Mouse (Mus musculus) liver, embryonic 14.5 days (tissue): ENCODE results near the gene 2310011J03Rik. TPM values are rescaled to one million over a fixed set of nuclear protein-coding genes. Genes with fewer than 3 reads are reported as not detected.

ENCODE experiments used
- ATAC-seq: fragments of 200-750 bp; cut with Nextera tagmentation; 2 replicates; pipeline ENCODE4 v1.8.0; 2017; ENCODE audit warnings: moderate number of reproducible peaks, mild to moderate bottlenecking, moderate library complexity; ENCODE audit not compliant: insufficient read depth
- DNase-seq, 3 experiments: peaks; one replicate each; pipeline ENCODE4 v3.0.0-alpha.2; 2012 to 2013; ENCODE audit warnings: low read depth in 3 of 3, low spot score in 3 of 3
- H3K27ac ChIP-seq: fragments of 300-500 bp; sonication (generic); 2 replicates; pipeline ENCODE4 v1.5.1; 2014; ENCODE audit warnings: moderate library complexity, mild to moderate bottlenecking, control low read depth, inconsistent platforms
- H3K27me3 ChIP-seq: fragments of 300-500 bp; sonication (generic); 2 replicates; pipeline ENCODE4 v1.6.1; 2014; ENCODE audit warnings: mild to moderate bottlenecking, low read length, moderate library complexity; ENCODE audit not compliant: control insufficient read depth, insufficient read depth
- H3K36me3 ChIP-seq: fragments of 300-500 bp; sonication (generic); replicated peaks from 2 replicates; pipeline ENCODE4 v1.6.1; 2014; ENCODE audit warnings: low read depth; ENCODE audit not compliant: control insufficient read depth, insufficient read depth
- H3K4me1 ChIP-seq, 2 experiments: fragments of 200-500 bp in 1 of 2; fragments of 300-500 bp in 1 of 2; sonication (generic) in 1 of 2; replicated peaks; 2 replicates each; pipeline ENCODE4 v1.6.1; 2012 to 2014; ENCODE audit warnings: antibody characterized with exemption in 1 of 2, inconsistent platforms in 1 of 2, low read length in 1 of 2; ENCODE audit not compliant: control insufficient read depth in 2 of 2, insufficient read depth in 2 of 2
- H3K4me2 ChIP-seq: fragments of 300-500 bp; sonication (generic); 2 replicates; pipeline ENCODE4 v1.6.1; 2014; ENCODE audit warnings: low read depth, mild to moderate bottlenecking, control low read depth, moderate library complexity
- H3K4me3 ChIP-seq, 2 experiments: fragments of 200-500 bp in 1 of 2; fragments of 300-500 bp in 1 of 2; sonication (generic) in 1 of 2; 2 replicates each; pipeline ENCODE4 v1.5.1; 2012 to 2014; ENCODE audit warnings: low read depth in 2 of 2, low read length in 2 of 2, mild to moderate bottlenecking in 2 of 2, control low read depth in 1 of 2, inconsistent platforms in 1 of 2, moderate library complexity in 1 of 2; ENCODE audit not compliant: insufficient read depth in 1 of 2
- H3K9ac ChIP-seq: fragments of 300-500 bp; sonication (generic); replicated peaks from 2 replicates; pipeline ENCODE4 v1.6.1; 2014; ENCODE audit warnings: mild to moderate bottlenecking, control low read depth, moderate library complexity
- H3K9me3 ChIP-seq: fragments of 300-500 bp; sonication (generic); 2 replicates; pipeline ENCODE4 v1.6.1; 2016; ENCODE audit warnings: low read length, mixed read lengths; ENCODE audit not compliant: control insufficient read depth
- CTCF ChIP-seq: IDR thresholded peaks from 2 replicates; pipeline ENCODE4 v1.5.1; 2016; ENCODE audit warnings: antibody characterized with exemption, low read depth, control low read depth
- EP300 ChIP-seq: IDR thresholded peaks from 2 replicates; pipeline ENCODE4 v1.6.1; 2016; ENCODE audit warnings: antibody characterized with exemption, low read depth
- WGBS: fragments of 180-500 bp; shearing (Covaris S2); extraction: QIAGEN DNeasy Blood & Tissue Kit; methylation state at CpG from one replicate; pipeline ENCODE4 v1.1.7; 2014; ENCODE audit not compliant: insufficient replicate concordance; 5-methylcytosine and 5-hydroxymethylcytosine counted together
- polyA plus RNA-seq, 2 experiments: library from polyadenylated mRNA; depleted of rRNA in 1 of 2; stranded (reverse) in 1 of 2; unstranded in 1 of 2; fragments of >200 nt; fragmentation: Nextera tagmentation in 1 of 2; extraction: Ambion mirVana in 1 of 2; gene quantifications; 2 replicates each; pipeline versions ENCODE4 v1.2.1 to v1.2.3; 2012 to 2014

2310011J03Rik gene
- polyA plus RNA-seq (2012; rRNA removed) (24.3 and 24.7 TPM in 2 replicates), polyA plus RNA-seq (2014; fragmentation: Nextera tagmentation; extraction: Ambion mirVana) (29.4 and 29.5 TPM in 2 replicates)

DNA sequence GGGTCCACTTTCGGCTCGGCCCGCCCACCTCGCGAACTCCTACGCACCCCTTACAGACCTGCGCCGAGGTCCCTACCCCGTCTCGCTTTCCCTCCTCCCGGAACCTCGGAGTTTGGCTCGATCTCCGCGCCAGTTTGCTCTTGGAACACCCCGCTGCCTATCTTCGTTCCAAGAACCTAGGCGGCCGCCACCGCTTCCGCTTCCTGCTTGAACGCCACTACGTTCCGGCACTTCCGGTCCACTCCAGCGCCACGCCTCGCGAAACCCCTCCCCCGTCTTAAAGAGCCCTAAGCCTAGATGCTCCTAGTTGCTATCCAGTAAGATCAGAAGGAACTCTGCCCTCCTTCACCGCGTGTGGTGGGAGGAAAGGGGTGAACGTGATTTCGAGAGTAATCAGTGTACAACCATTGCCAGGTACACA is at the start of gene 2310011J03Rik:
TSS of gene 2310011J03Rik (minus strand) at position 198 of the 421 bp plus-strand sequence.
- DNase-seq (peak; percentile 82 to 85 (median 82)), ATAC-seq (peak; percentile 49)
- Histone ChIP-seq H3K27me3 (peaks cover 9% of the 10 kb centered on the region), H3K27ac (peak within 1 kb of the TSS; percentile 75), H3K4me2 (peak within 1 kb of the TSS; percentile 70), H3K9ac (peak within 1 kb of the TSS; percentile 89), H3K4me3 (peak within 1 kb of the TSS; percentile 88 to 89), H3K9me3 (no peaks in the 10 kb centered on the region), H3K36me3 (peaks cover 7% of the 10 kb centered on the region; the same call in 1 of the 2 replicates), H3K4me1 (peaks cover 20 to 26% of the 10 kb centered on the region in 2 experiments)
- no peak for TF ChIP-seq EP300
- TF ChIP-seq CTCF, result no peak
- under 1% methylated on average over 34 of the region's 34 CpGs for WGBS

DNA sequence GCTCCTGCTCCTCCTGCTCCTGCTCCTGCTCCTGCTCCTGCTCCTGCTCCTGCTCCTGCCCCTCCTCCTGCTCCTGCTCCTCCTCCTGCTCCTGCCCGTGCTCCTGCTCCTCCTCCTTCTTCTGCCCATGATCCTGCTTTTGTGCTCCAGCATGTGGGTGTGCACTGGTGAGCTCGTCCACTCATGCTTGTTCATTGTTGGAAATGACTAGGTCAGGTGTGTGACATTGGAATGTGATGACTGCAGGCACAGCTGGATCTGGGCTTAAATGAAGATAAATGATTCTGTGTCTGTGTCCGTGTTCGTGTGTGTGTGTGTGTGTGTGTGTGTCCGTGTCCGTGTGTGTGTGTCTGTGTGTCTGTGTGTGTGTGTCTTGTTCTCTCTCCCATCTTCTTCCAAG is 48.1 kb upstream of the 2310011J03Rik start:
- 79% methylated on average over 6 of the region's 6 CpGs for WGBS
- Histone ChIP-seq H3K27me3 (peaks cover 4% of the 10 kb centered on the region), H3K36me3 (no peaks in the 10 kb centered on the region), H3K4me3 (no peak overlapping the region), H3K9me3 (no peaks in the 10 kb centered on the region), H3K27ac (no peak overlapping the region), H3K9ac (no peak overlapping the region), H3K4me2 (no peak overlapping the region), H3K4me1 (0 out of 4 replicates have a peak, but pooled peaks cover 0 to 2% of the 10 kb centered on the region in 2 experiments)
- no peak for TF ChIP-seq CTCF
- TF ChIP-seq EP300, result no peak
- no peak for ATAC-seq
- no peak for DNase-seq

DNA sequence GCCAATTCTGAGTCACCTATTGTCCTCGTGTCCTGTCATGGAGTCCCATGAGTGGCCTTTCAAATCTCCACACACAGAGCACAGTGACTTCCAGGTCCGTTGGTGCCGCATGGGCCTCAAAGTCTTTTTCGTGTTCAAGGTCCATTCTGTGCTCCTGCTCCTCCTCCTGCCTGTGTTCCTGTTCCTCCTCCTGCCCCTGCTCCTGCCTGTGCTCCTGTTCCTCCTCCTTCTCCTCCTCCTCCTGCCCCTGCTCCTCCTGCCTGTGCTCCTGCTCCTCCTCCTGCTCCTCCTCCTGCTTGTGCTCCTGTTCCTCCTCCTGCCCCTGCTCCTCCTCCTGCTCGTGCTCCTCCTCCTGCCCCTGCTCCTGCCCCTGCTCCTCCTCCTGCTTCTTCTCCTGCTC is 47.6 kb upstream of the 2310011J03Rik start:
- Histone ChIP-seq H3K4me3 (no peak overlapping the region), H3K27ac (no peak overlapping the region), H3K4me1 (0 out of 4 replicates have a peak, but pooled peaks cover 0 to 2% of the 10 kb centered on the region in 2 experiments), H3K36me3 (no peaks in the 10 kb centered on the region), H3K27me3 (peaks cover 4% of the 10 kb centered on the region), H3K4me2 (no peak overlapping the region), H3K9me3 (no peaks in the 10 kb centered on the region), H3K9ac (no peak overlapping the region)
- DNase-seq (no peak), ATAC-seq (no peak)
- 45% methylated on average over 5 of the region's 5 CpGs for WGBS
- TF ChIP-seq EP300 (no peak), CTCF (no peak)

DNA sequence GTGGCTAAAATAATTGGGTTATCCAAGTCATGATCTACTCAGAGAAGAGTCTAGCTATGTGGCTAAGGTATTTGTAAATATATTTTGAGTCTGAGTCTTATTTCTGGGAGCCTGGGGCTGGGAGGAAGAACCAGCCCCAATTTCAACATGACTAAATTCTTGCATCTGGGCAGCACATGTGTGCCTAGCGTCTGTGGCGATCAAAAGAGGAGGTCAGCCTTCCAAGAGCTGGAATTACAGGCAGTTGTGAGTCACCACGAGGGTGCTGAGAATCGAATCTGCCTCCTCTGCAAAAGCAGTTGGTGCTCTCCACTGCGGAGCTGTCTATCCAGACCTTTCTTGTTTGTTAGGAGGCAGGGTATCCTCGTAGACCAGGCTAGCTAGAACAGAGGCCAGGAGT is 45.4 kb upstream of the 2310011J03Rik start:
- Histone ChIP-seq H3K9ac (no peak overlapping the region), H3K4me2 (no peak overlapping the region), H3K36me3 (no peaks in the 10 kb centered on the region), H3K9me3 (no peaks in the 10 kb centered on the region), H3K27me3 (peaks cover 4% of the 10 kb centered on the region), H3K4me1 (no peaks in the 10 kb centered on the region), H3K4me3 (no peak overlapping the region), H3K27ac (no peak overlapping the region)
- ATAC-seq (no peak), DNase-seq (no peak)
- 42% methylated on average over 6 of the region's 6 CpGs for WGBS
- TF ChIP-seq EP300 (no peak), CTCF (no peak)

DNA sequence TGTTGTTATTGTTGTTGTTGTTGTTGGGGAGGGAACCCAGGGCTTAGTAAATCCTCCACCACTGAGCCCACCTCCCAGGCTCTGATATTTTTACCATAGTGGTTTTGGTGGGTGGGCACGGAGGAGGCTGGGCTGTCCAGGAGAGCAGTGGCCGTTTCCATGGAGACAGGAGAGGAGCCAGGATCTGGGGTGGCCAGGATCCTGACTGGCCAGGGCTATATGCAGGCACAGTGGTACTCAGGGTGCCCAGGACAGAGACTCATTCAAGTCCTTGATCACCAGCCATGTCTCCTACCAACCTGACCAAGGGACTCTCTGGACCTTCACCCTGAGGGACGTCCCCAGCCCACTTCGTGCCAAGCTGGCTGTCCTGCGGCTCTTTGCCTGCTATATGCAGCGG is 43.4 kb upstream of the 2310011J03Rik start:
- H3K9ac ChIP-seq, result no peak overlapping the region
- H3K4me3 ChIP-seq, result no peak overlapping the region
- 39% methylated on average over 6 of the region's 6 CpGs for WGBS
- DNase-seq (no peak), ATAC-seq (no peak)
- no peaks in the 10 kb centered on the region for H3K36me3 ChIP-seq
- H3K4me1 ChIP-seq, result no peaks in the 10 kb centered on the region
- H3K27ac ChIP-seq, result no peak overlapping the region
- H3K27me3 ChIP-seq, result peaks cover 5% of the 10 kb centered on the region
- TF ChIP-seq EP300, result no peak
- no peak for TF ChIP-seq CTCF
- H3K4me2 ChIP-seq, result no peak overlapping the region
- no peaks in the 10 kb centered on the region for H3K9me3 ChIP-seq
